Mouse (Mus musculus) kidney, adult 8-10 months (tissue): Measurements from ENCODE around the gene Gm21173.
"Not testable (repeated sequence)": the region's sequence is repeated elsewhere in the genome, so short reads cannot be mapped to it uniquely, and the experiment has no call there.

Experiments
- DNase-seq, 2 experiments: peaks; one replicate each; pipeline ENCODE4 v3.0.0; 2022

The Gm21173 gene

DNA sequence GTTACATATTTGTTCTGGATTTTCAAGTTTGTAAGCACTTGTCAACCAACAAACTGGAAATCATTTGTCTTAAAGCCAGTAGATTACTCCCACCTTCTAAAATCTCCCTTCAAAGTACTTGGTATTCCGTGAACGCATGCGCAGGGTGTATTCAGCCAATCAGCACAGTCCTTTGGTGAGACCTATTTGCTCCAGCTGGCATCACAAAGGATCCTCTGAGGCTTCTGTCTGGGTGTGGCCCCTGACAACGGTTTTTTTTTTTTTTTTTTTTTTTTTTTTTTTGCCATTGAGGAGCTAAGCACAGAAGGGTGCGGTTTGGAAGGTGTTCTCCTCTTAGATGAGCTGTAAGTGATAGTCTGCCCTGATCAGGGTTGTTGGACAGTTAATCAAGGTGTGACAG lies at the start of gene Gm21173:
Gene Gm21173 (plus strand): TSS at position 301 of the 400 bp plus-strand sequence.
- DNase-seq = not testable (repeated sequence)
